Mouse (Mus musculus) heart, adult 2 months (tissue): ENCODE data around the gene Atp1a2.

Experiments
- CTCF ChIP-seq: fragments of 200-600 bp; IDR thresholded peaks from 2 replicates; pipeline ENCODE4 v1.8.1; 2022; ENCODE audit warnings: antibody characterized with exemption, mild to moderate bottlenecking, moderate library complexity
- EP300 ChIP-seq: fragments of 200-500 bp; IDR thresholded peaks from 2 replicates; pipeline ENCODE4 v1.6.1; 2011; ENCODE audit warnings: low read depth, low read length, control low read depth; ENCODE audit not compliant: insufficient read depth
- POLR2A ChIP-seq: fragments of 200-500 bp; IDR thresholded peaks from 2 replicates; pipeline ENCODE4 v1.6.1; 2011; ENCODE audit warnings: mild to moderate bottlenecking, low read depth, low read length, control low read depth; ENCODE audit not compliant: insufficient read depth

DNA sequence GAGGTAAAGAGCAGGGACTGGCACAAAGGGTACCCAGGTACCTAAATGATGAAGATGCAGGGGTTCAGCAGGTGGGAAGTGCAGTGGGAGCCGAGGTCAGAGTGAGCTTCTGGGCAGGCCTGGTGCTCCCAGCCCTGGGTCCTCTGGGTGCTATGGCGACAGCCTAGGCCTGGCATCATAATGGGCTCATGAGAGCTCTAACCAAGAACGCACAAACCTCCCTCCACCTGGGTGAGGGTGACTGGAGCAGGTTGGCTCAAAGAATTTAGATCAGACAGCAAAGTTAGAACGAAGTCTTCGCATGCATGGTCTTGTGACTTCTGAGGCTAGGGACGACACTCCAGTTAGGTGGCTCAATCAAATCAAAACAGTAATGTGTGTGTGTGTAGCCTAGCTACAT is 39.5 kb downstream of the Atp1a2 start, which contains the start of gene Atp1a4:
- TF ChIP-seq POLR2A: no peak
- no peak for TF ChIP-seq EP300
- no peak for TF ChIP-seq CTCF
